Mouse (Mus musculus) testis, postnatal 14 days (tissue): ENCODE data around the gene Vsig10.
A peak's percentile ranks its signal among the peaks of the same experiment; 100 is the strongest.

Experiments
- DNase-seq: peaks from one replicate; pipeline ENCODE4 v3.0.0; 2021; ENCODE audit warnings: low spot score

Gene Vsig10

GRCm38 (mm10) chr5:117381785-117382184, 62.9 kb downstream of the Vsig10 start:
- no peak for DNase-seq

GRCm38 (mm10) chr5:117383198-117383597, 64.3 kb downstream of the Vsig10 start:
- DNase-seq, result no peak

- peak; percentile 70 for DNase-seq
These were observed 69.4 kb downstream of the Vsig10 start for GRCm38 (mm10) chr5:117388296-117388751.

GRCm38 (mm10) chr5:117388877-117389276, 70.0 kb downstream of the Vsig10 start, which contains the start of gene Rfc5:
TSS of gene Rfc5 (minus strand) at chr5:117389047.
- peak; percentile 96 for DNase-seq

DNA sequence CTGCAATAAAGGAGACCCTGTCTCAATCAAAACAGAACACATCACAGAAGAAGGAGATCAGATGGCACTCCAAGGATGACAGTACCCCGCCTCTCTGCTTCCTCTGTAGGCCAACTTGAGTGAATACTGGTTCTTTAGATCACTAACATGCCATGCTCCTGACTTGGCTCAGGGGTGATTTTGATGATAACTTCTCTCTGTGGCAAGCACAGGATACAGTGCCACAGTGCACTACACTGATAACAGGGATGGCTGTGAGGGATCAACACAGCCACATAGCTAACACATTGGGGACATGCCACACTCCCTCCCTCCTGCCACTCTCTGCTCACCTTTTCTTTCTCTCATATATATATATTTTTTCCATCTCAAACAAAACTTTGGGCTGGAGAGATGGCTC, 72.0 kb downstream of the Vsig10 start:
- no peak for DNase-seq

DNA sequence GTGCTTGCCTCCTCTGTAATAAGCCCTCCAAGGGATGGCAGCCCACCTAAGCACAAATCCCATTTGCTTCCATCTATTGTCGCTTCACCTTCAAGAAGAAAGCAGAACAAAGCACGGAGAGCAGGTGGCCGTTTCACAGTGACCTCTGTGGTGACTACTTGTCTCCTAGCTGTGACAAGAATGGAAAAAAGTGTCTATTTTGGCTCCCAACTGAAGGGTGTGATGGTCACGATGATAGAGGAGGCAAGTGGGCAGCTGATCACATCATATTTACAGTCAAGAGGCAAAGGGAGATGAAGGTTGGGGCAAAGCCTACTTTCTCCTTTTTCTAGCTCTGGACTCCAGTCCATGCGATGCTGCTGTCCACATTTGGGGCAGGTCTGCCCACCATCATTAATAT, 77.0 kb downstream of the Vsig10 start:
- DNase-seq, result no peak

DNA sequence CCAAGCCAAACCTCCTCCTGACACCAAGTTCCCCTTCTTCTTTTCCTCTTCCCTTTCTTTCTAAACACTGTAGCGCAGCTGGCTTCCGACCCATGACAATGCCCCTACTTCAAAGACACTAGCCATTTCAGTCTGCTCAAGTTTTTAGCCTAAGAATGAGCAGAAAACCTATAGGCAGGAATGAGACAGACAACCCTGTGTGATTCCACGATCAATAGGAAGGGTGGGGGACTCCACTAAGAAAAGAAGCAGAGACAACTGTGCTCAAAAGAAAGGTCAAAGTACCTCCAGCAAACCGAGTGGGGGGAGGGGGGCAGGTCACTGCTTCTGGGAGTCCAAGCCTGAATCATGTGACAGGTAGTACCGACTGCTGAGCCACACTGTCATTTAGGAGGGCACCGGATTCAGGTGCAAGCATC, 77.7 kb downstream of the Vsig10 start:
- no peak for DNase-seq

GRCm38 (mm10) chr5:117397371-117397770, 78.5 kb downstream of the Vsig10 start:
- no peak for DNase-seq

DNA sequence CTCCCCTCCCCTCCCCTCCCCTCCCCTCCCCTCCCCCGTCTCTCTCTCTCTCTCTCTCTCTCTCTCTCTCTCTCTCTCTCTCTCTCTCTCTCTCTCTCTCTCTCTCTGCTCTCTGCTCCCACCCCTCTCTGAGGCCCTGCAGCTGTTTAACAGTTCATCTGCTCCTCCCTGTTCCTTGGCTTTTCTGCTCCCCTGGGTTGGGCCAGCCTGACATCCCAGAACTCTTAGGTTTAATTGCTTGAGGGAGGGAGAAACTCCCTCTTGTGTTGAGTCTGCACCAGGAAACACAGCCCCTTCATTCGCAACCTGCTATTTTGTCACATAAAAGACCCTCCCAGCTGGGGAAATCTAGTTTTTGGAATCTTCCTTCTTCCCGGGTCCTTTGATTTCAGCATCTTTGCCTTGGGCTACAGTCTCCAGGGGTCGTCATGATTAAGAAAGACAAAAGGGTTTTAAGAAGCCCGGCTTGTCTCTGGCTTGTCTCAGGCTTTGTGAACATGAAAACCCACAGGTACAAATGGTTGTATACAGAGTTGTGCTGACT, 79.2 kb downstream of the Vsig10 start:
- DNase-seq, result no peak

- no peak for DNase-seq
These were observed 80.4 kb downstream of the Vsig10 start for GRCm38 (mm10) chr5:117399281-117399680.

DNA sequence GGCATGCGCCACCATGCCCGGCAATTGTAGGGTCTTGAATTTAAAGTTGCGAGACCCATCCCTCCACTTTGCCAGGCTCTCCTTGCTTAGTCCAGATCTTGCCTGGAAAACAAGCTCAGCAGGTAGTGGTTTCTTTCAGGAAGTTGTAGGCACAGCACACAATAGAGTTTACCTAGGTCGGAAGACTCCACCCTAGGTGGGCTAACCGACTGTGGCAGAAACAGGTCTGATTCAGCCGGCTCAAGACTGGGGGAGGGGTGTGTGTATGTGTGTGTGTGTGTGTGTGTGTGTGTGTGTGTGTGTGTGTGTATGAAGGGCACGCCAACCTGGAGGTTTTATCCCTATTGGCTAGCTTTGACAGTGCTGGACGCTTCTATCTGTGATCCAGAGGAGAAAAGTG, 84.7 kb downstream of the Vsig10 start:
- no peak for DNase-seq
